Mouse (Mus musculus): Measurements from ENCODE around the gene Arhgef1. TPM values are rescaled to one million over a fixed set of nuclear protein-coding genes. Genes with fewer than 3 reads are reported as not detected.

Arhgef1 gene
- total RNA-seq, 1 experiment from 2014 or later: 94.9 TPM

- no peak for DNase-seq
These were observed 40.9 kb downstream of the Arhgef1 start for GRCm38 (mm10) chr7:24943641-24944040.

- DNase-seq: no peak
These were observed 41.7 kb downstream of the Arhgef1 start, which contains the start of gene Gm4881 for GRCm38 (mm10) chr7:24944257-24944950. Gene Gm4881 (minus strand): TSS chr7:24944494.

GRCm38 (mm10) chr7:24947316-24948048 lies 44.8 kb downstream of the Arhgef1 start:
- DNase-seq: no peak

- DNase-seq: no peak
These were observed 46.1 kb downstream of the Arhgef1 start for GRCm38 (mm10) chr7:24948774-24949173.

- DNase-seq: peak; percentile 89
These were observed 47.4 kb downstream of the Arhgef1 start for GRCm38 (mm10) chr7:24949958-24950623.

GRCm38 (mm10) chr7:24953966-24954365 lies 51.3 kb downstream of the Arhgef1 start:
- no peak for DNase-seq

- no peak for DNase-seq
These were observed 51.7 kb downstream of the Arhgef1 start for GRCm38 (mm10) chr7:24954450-24954849.

GRCm38 (mm10) chr7:24955226-24955625 lies 52.5 kb downstream of the Arhgef1 start:
- DNase-seq: no peak

- no peak for DNase-seq
These were observed 61.6 kb downstream of the Arhgef1 start for GRCm38 (mm10) chr7:24964288-24964687.

GRCm38 (mm10) chr7:24964897-24965535 lies 62.3 kb downstream of the Arhgef1 start:
- DNase-seq: peak; percentile 88

- no peak for DNase-seq
These were observed 65.3 kb downstream of the Arhgef1 start for GRCm38 (mm10) chr7:24967966-24968365.

GRCm38 (mm10) chr7:24968463-24968862 lies 65.8 kb downstream of the Arhgef1 start:
- DNase-seq: no peak

- DNase-seq: no peak
These were observed 67.1 kb downstream of the Arhgef1 start for GRCm38 (mm10) chr7:24969805-24970204.

GRCm38 (mm10) chr7:24970341-24970740 lies 67.6 kb downstream of the Arhgef1 start:
- no peak for DNase-seq

- DNase-seq: peak; percentile 65
These were observed 68.7 kb downstream of the Arhgef1 start for GRCm38 (mm10) chr7:24971261-24971971.

GRCm38 (mm10) chr7:24971972-24972893 lies 69.5 kb downstream of the Arhgef1 start, which contains the start of gene Rabac1:
Gene Rabac1 (minus strand): TSS chr7:24972754.
- peak; percentile 93 for DNase-seq

GRCm38 (mm10) chr7:24973208-24973607 lies 70.5 kb downstream of the Arhgef1 start:
- no peak for DNase-seq

- DNase-seq: no peak
These were observed 71.2 kb downstream of the Arhgef1 start for GRCm38 (mm10) chr7:24973902-24974301.

- DNase-seq: peak; percentile 53
These were observed 72.3 kb downstream of the Arhgef1 start for GRCm38 (mm10) chr7:24974893-24975595.

Data from adrenal gland, postnatal 14 days (tissue).